7 mouse cellular contexts compared by ENCODE assay signal in the genomic region with DNA sequence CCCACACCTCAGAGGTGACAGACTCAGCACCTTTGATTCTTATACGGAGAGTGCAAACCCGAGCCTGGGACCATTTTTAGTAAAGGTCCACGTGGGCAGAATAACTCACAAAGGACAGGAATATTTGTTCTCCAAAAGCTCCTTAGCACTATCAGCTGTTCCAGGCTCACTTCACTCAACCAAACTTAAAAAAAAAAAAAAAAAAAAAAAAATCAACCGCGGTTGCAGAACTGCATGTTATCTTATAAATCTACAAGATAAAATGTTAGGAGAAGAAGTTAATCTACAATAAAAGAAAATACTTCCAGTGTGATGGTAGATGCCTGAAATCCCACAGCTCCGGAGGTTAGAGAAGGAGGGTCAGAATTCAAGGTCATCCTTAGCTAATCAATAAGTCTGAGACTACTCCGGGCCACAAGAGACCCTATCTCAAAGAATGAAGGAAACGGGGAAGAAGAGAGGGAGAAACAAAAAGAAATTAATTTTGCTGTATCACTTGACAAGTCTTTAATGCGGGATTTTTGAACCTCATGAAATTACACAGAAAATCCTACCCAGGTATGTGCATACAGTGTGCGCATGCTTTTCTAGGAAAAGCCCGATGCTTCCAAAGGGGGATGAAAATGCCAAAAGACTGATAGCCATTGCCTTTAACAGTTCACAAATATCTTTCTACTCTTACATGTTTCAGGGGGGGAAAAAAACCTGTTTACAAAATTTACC. TPM values are rescaled to one million over a fixed set of nuclear protein-coding genes. Genes with fewer than 3 reads are reported as not detected.
DNase-seq lines count a peak whose midpoint lies in the region; ATAC-seq and TF ChIP-seq lines count a peak whose summit lies in the region.

No protein-coding gene starts in this region.

- H3K27me3 ChIP-seq in lung, embryonic 14.5 days (ENCODE audit: insufficient read depth, low read length), result no peaks in the 10 kb centered on the region
- H3K27me3 ChIP-seq in forebrain, embryonic 12.5 days, result no peaks in the 10 kb centered on the region
- no peaks in the 10 kb centered on the region for H3K27me3 ChIP-seq in limb, embryonic 14.5 days (ENCODE audit: control insufficient read depth, insufficient read depth, low read length)
- H3K27me3 ChIP-seq in stomach, embryonic 14.5 days (ENCODE audit: control insufficient read depth, insufficient read depth, low read length), result no peaks in the 10 kb centered on the region

- no peak for TF ChIP-seq CTCF in lung, embryonic 14.5 days (IDR thresholded peaks at IDR 0.05; ENCODE audit: low read depth)

- ATAC-seq in lung, embryonic 14.5 days (ENCODE audit: insufficient read depth), result no peak
- no peak for ATAC-seq in forebrain, embryonic 12.5 days (ENCODE audit: low FRiP score)
- no peak for ATAC-seq in limb, embryonic 14.5 days (ENCODE audit: low FRiP score, low read depth)
- no peak for ATAC-seq in stomach, embryonic 14.5 days (ENCODE audit: insufficient number of reproducible peaks, insufficient read depth, low FRiP score, low read depth)

- no peaks in the 10 kb centered on the region for H3K9me3 ChIP-seq in lung, embryonic 14.5 days (ENCODE audit: low read depth, low read length)
- H3K9me3 ChIP-seq in forebrain, embryonic 12.5 days, result no peaks in the 10 kb centered on the region
- no peaks in the 10 kb centered on the region for H3K9me3 ChIP-seq in limb, embryonic 14.5 days (ENCODE audit: control insufficient read depth, low read length)
- H3K9me3 ChIP-seq in stomach, embryonic 14.5 days (ENCODE audit: control insufficient read depth, low read depth, low read length), result no peaks in the 10 kb centered on the region

- DNase-seq in lung, embryonic 14.5 days, result no peak
- DNase-seq in lung, postnatal 36 days, result no peak
- no peak for DNase-seq in limb, embryonic 14.5 days (ENCODE audit: low spot score)
- no peak for DNase-seq in left cerebral cortex, postnatal 36 days (ENCODE audit: low spot score in 2 of 2)
- DNase-seq in left cerebral cortex, postnatal 25 days (ENCODE audit: low spot score in 2 of 2), result no peak

- no peak for TF ChIP-seq POLR2A in limb, embryonic 14.5 days (IDR thresholded peaks at IDR 0.05; ENCODE audit: borderline replicate concordance, extremely low read depth, insufficient read depth, insufficient read length)

- H3K4me1 ChIP-seq in lung, embryonic 14.5 days (ENCODE audit: insufficient read depth), result peaks cover 12% of the 10 kb centered on the region; the same call in 1 of the 2 replicates
- H3K4me1 ChIP-seq in forebrain, embryonic 12.5 days, result peaks cover 13% of the 10 kb centered on the region
- peaks cover 23% of the 10 kb centered on the region for H3K4me1 ChIP-seq in limb, embryonic 14.5 days (ENCODE audit: control insufficient read depth, insufficient read depth, low read length)
- peaks cover 18% of the 10 kb centered on the region for H3K4me1 ChIP-seq in stomach, embryonic 14.5 days (ENCODE audit: control insufficient read depth, insufficient read depth, low read length)

- peak overlapping the region; percentile 84 for H3K4me3 ChIP-seq in lung, embryonic 14.5 days (ENCODE audit: low read depth, low read length)
- H3K4me3 ChIP-seq in forebrain, embryonic 12.5 days (replicated peaks), result peak overlapping the region; percentile 89; the same call in 1 of the 2 replicates
- H3K4me3 ChIP-seq in limb, embryonic 14.5 days (replicated peaks; ENCODE audit: low read length), result peak overlapping the region; percentile 92
- peak overlapping the region; percentile 89 for H3K4me3 ChIP-seq in stomach, embryonic 14.5 days (ENCODE audit: low read depth, low read length)

- intact Hi-C loops in left cerebral cortex, postnatal 36 days (cut with DNase I), result no loop called here
- intact Hi-C loops in left cerebral cortex, postnatal 25 days (cut with DNase I), result loop anchor here (5.0 to 10.0 kb wide), 3 partner anchors 103 to 440 kb away; partner anchors contain the start of genes 4930524J08Rik, Cops4, Helq and Hnrnpd

- H3K27ac ChIP-seq in lung, embryonic 14.5 days (ENCODE audit: low read depth), result no peak overlapping the region; the same call in 1 of the 2 replicates
- H3K27ac ChIP-seq in forebrain, embryonic 12.5 days, result no peak overlapping the region
- no peak overlapping the region for H3K27ac ChIP-seq in limb, embryonic 14.5 days (replicated peaks; ENCODE audit: low read depth, low read length)
- no peak overlapping the region for H3K27ac ChIP-seq in stomach, embryonic 14.5 days (ENCODE audit: low read length)

- peaks cover 25% of the 10 kb centered on the region for H3K36me3 ChIP-seq in lung, embryonic 14.5 days (ENCODE audit: insufficient read depth)
- H3K36me3 ChIP-seq in forebrain, embryonic 12.5 days (replicated peaks), result peaks cover 13% of the 10 kb centered on the region
- H3K36me3 ChIP-seq in limb, embryonic 14.5 days (ENCODE audit: control insufficient read depth, insufficient read depth, low read length), result peaks cover 24% of the 10 kb centered on the region
- H3K36me3 ChIP-seq in stomach, embryonic 14.5 days (ENCODE audit: control insufficient read depth, insufficient read depth, low read length), result peaks cover 9% of the 10 kb centered on the region

- 33% methylated on average over 11 of the region's 11 CpGs for WGBS in lung, embryonic 14.5 days
- 81% methylated on average over 11 of the region's 11 CpGs for WGBS in forebrain, embryonic 12.5 days
- WGBS in limb, embryonic 14.5 days, result 48% methylated on average over 11 of the region's 11 CpGs
- WGBS in stomach, embryonic 14.5 days, result 34% methylated on average over 11 of the region's 11 CpGs

- peak overlapping the region; percentile 72 for H3K4me2 ChIP-seq in lung, embryonic 14.5 days
- H3K4me2 ChIP-seq in forebrain, embryonic 12.5 days, result peak overlapping the region; percentile 65
- peak overlapping the region; percentile 63 for H3K4me2 ChIP-seq in limb, embryonic 14.5 days (replicated peaks; ENCODE audit: low read depth, low read length, severe bottlenecking)
- peak overlapping the region; percentile 76 for H3K4me2 ChIP-seq in stomach, embryonic 14.5 days (replicated peaks; ENCODE audit: low read depth, low read length)

- peak overlapping the region; percentile 82 for H3K9ac ChIP-seq in lung, embryonic 14.5 days
- 0 out of 2 replicates have a peak overlapping the region, but pooled peaks have one; percentile 7 for H3K9ac ChIP-seq in forebrain, embryonic 12.5 days
- peak overlapping the region; percentile 86 for H3K9ac ChIP-seq in limb, embryonic 14.5 days (ENCODE audit: low read depth, low read length, severe bottlenecking)
- H3K9ac ChIP-seq in stomach, embryonic 14.5 days (replicated peaks; ENCODE audit: low read depth, low read length), result peak overlapping the region; percentile 84

RNA-seq across cellular contexts. Expression of gene Sec31a, which starts 1.4 kb away (rescaled TPM):
- 169 and 170 TPM in 2 replicates for polyA plus RNA-seq in lung, embryonic 14.5 days (2014; fragmentation: Nextera tagmentation; extraction: Ambion mirVana)
- polyA plus RNA-seq in forebrain, embryonic 12.5 days (2016; fragmentation: Nextera tagmentation; extraction: Ambion mirVana), result 96.3 and 108 TPM in 2 replicates
- 320 and 450 TPM in 2 replicates for polyA plus RNA-seq in limb, embryonic 14.5 days (2012; rRNA removed)
- 262 and 268 TPM in 2 replicates for polyA plus RNA-seq in limb, embryonic 14.5 days (2014; fragmentation: Nextera tagmentation; extraction: Ambion mirVana)
- 183 and 186 TPM in 2 replicates for polyA plus RNA-seq in stomach, embryonic 14.5 days (2014; fragmentation: Nextera tagmentation; extraction: Ambion mirVana)
- total RNA-seq in left cerebral cortex, postnatal 36 days (2021), result 100 to 1,000 TPM; 115 to 121 TPM
- 100 to 1,000 TPM; 108 to 112 TPM for total RNA-seq in left cerebral cortex, postnatal 25 days (2021)

Comparison
In these comparisons a context has a peak if more than half of its experiments do, and no peak if none do; other contexts are left out.
1. H3K9ac ChIP-seq: peak in every context shown above with its lines; median percentile 86 in limb, embryonic 14.5 days; 84 in stomach, embryonic 14.5 days; 82 in lung, embryonic 14.5 days; 7 in forebrain, embryonic 12.5 days.